Mouse (Mus musculus): ENCODE results near the gene Fras1.

Gene Fras1

GRCm38 (mm10) chr5:96590621-96591020 lies 216.9 kb downstream of the Fras1 start:
- no peak for DNase-seq

GRCm38 (mm10) chr5:96595793-96596192 lies 222.0 kb downstream of the Fras1 start:
- DNase-seq, result no peak

- DNase-seq, result no peak
These were observed 230.4 kb downstream of the Fras1 start for GRCm38 (mm10) chr5:96603974-96604769.

GRCm38 (mm10) chr5:96608036-96608435 lies 234.3 kb downstream of the Fras1 start:
- DNase-seq, result no peak

GRCm38 (mm10) chr5:96608581-96609280 lies 235.0 kb downstream of the Fras1 start:
- DNase-seq, result no peak

- DNase-seq, result no peak
These were observed 238.3 kb downstream of the Fras1 start for GRCm38 (mm10) chr5:96612077-96612476.

- no peak for DNase-seq
These were observed 243.3 kb downstream of the Fras1 start for GRCm38 (mm10) chr5:96616954-96617646.

- DNase-seq, result no peak
These were observed 244.3 kb downstream of the Fras1 start for GRCm38 (mm10) chr5:96618008-96618407.

- no peak for DNase-seq
These were observed 246.5 kb downstream of the Fras1 start for GRCm38 (mm10) chr5:96620209-96620608.

- no peak for DNase-seq
These were observed 246.9 kb downstream of the Fras1 start for GRCm38 (mm10) chr5:96620618-96621017.

GRCm38 (mm10) chr5:96622604-96623352 lies 249.0 kb downstream of the Fras1 start:
- DNase-seq, result no peak

GRCm38 (mm10) chr5:96629851-96630250 lies 256.1 kb downstream of the Fras1 start:
- no peak for DNase-seq

GRCm38 (mm10) chr5:96635146-96635862 lies 261.5 kb downstream of the Fras1 start:
- DNase-seq, result no peak

GRCm38 (mm10) chr5:96635866-96636265 lies 262.1 kb downstream of the Fras1 start:
- DNase-seq, result peak; percentile 28

- DNase-seq, result no peak
These were observed 265.6 kb downstream of the Fras1 start for GRCm38 (mm10) chr5:96639213-96639910.

GRCm38 (mm10) chr5:96641297-96641696 lies 267.5 kb downstream of the Fras1 start:
- DNase-seq, result no peak

GRCm38 (mm10) chr5:96675676-96676075 lies 301.9 kb downstream of the Fras1 start:
- DNase-seq, result no peak

- DNase-seq, result peak; percentile 14
These were observed 303.7 kb downstream of the Fras1 start for GRCm38 (mm10) chr5:96677498-96677897.

- no peak for DNase-seq
These were observed 307.3 kb downstream of the Fras1 start for GRCm38 (mm10) chr5:96681085-96681484.

GRCm38 (mm10) chr5:96682777-96683176 lies 309.0 kb downstream of the Fras1 start:
- DNase-seq, result no peak

- no peak for DNase-seq
These were observed 315.1 kb downstream of the Fras1 start for GRCm38 (mm10) chr5:96688885-96689284.

GRCm38 (mm10) chr5:96698972-96699371 lies 325.2 kb downstream of the Fras1 start:
- no peak for DNase-seq

All from right cerebral cortex, postnatal 4 days (tissue).